Mouse (Mus musculus): ENCODE measurements around the gene Npvf.

- no peak for TF ChIP-seq CTCF (IDR thresholded peaks at IDR 0.05; ENCODE audit: low read depth)
- TF ChIP-seq EP300 (IDR thresholded peaks at IDR 0.05; ENCODE audit: low read depth), result no peak
These were observed 26.3 kb upstream of the Npvf start for GRCm38 (mm10) chr6:50680224-50681215.
